Mouse (Mus musculus): ENCODE data around the gene Ccnd3. TPM values are rescaled to one million over a fixed set of nuclear protein-coding genes. Genes with fewer than 3 reads are reported as not detected.

Gene Ccnd3
- polyA plus RNA-seq, 1 experiment from 2014 or later = 294 TPM

- peak overlapping the region; percentile 43; the same call in 1 of the 2 replicates for H3K9ac ChIP-seq
- H3K9me3 ChIP-seq = no peaks in the 10 kb centered on the region
- H3K4me3 ChIP-seq = peak overlapping the region; percentile 41
- WGBS = 56% methylated on average over 2 of the region's 2 CpGs
- H3K27ac ChIP-seq = peak overlapping the region; percentile 76
- peaks cover under 1% of the 10 kb centered on the region; the same call in 1 of the 2 replicates for H3K36me3 ChIP-seq
- peaks cover 45% of the 10 kb centered on the region for H3K4me1 ChIP-seq
- no peaks in the 10 kb centered on the region for H3K27me3 ChIP-seq
- peak overlapping the region; percentile 75 for H3K4me2 ChIP-seq
- no peak for ATAC-seq (ENCODE audit: borderline replicate concordance, extremely low read depth, low FRiP score, low TSS enrichment)
Observed at GRCm38 (mm10) chr17:47505566-47505965, 715 bp downstream of the Ccnd3 start.

GRCm38 (mm10) chr17:47506042-47506441, 1.2 kb downstream of the Ccnd3 start:
- Histone ChIP-seq H3K9ac (no peak overlapping the region), H3K4me3 (no peak overlapping the region), H3K4me2 (peak overlapping the region; percentile 75), H3K27me3 (no peaks in the 10 kb centered on the region), H3K36me3 (no peaks in the 10 kb centered on the region), H3K4me1 (peaks cover 43% of the 10 kb centered on the region), H3K9me3 (no peaks in the 10 kb centered on the region), H3K27ac (no peak overlapping the region)
- no peak for ATAC-seq (ENCODE audit: borderline replicate concordance, extremely low read depth, low FRiP score, low TSS enrichment)
- 81% methylated on average over 1 of the region's 1 CpGs for WGBS

GRCm38 (mm10) chr17:47506697-47507096, 1.8 kb downstream of the Ccnd3 start:
- H3K27ac ChIP-seq = no peak overlapping the region; the same call in 1 of the 2 replicates
- no peak overlapping the region for H3K4me2 ChIP-seq
- no peaks in the 10 kb centered on the region for H3K36me3 ChIP-seq
- no peak overlapping the region for H3K4me3 ChIP-seq
- no peaks in the 10 kb centered on the region for H3K9me3 ChIP-seq
- H3K27me3 ChIP-seq = no peaks in the 10 kb centered on the region
- peaks cover 44% of the 10 kb centered on the region for H3K4me1 ChIP-seq
- 96% methylated on average over 4 of the region's 4 CpGs for WGBS
- no peak overlapping the region for H3K9ac ChIP-seq
- no peak for ATAC-seq (ENCODE audit: borderline replicate concordance, extremely low read depth, low FRiP score, low TSS enrichment)

GRCm38 (mm10) chr17:47507523-47507922, 2.7 kb downstream of the Ccnd3 start:
- H3K27ac ChIP-seq = peak overlapping the region; percentile 94
- no peaks in the 10 kb centered on the region for H3K27me3 ChIP-seq
- H3K9ac ChIP-seq = no peak overlapping the region
- whole genome bisulfite sequencing = 62% methylated on average over 2 of the region's 2 CpGs
- peak overlapping the region; percentile 57 for H3K4me2 ChIP-seq
- ATAC-seq (ENCODE audit: borderline replicate concordance, extremely low read depth, low FRiP score, low TSS enrichment) = no peak
- H3K9me3 ChIP-seq = no peaks in the 10 kb centered on the region
- H3K4me1 ChIP-seq = peaks cover 48% of the 10 kb centered on the region
- H3K36me3 ChIP-seq = no peaks in the 10 kb centered on the region
- no peak overlapping the region for H3K4me3 ChIP-seq

GRCm38 (mm10) chr17:47508012-47508608, 3.3 kb downstream of the Ccnd3 start:
- H3K4me1 ChIP-seq = peaks cover 50% of the 10 kb centered on the region
- H3K9me3 ChIP-seq = no peaks in the 10 kb centered on the region
- H3K36me3 ChIP-seq = no peaks in the 10 kb centered on the region
- peak overlapping the region; percentile 22 for H3K4me3 ChIP-seq
- H3K4me2 ChIP-seq = peak overlapping the region; percentile 57
- H3K27ac ChIP-seq = peak overlapping the region; percentile 94
- peak; percentile 82 for ATAC-seq (ENCODE audit: borderline replicate concordance, extremely low read depth, low FRiP score, low TSS enrichment)
- no peaks in the 10 kb centered on the region for H3K27me3 ChIP-seq
- WGBS = 6% methylated on average over 12 of the region's 12 CpGs
- no peak overlapping the region for H3K9ac ChIP-seq

GRCm38 (mm10) chr17:47509031-47509705, 4.3 kb downstream of the Ccnd3 start:
- Histone ChIP-seq H3K9me3 (no peaks in the 10 kb centered on the region), H3K9ac (no peak overlapping the region), H3K36me3 (no peaks in the 10 kb centered on the region), H3K4me2 (no peak overlapping the region), H3K4me3 (no peak overlapping the region), H3K4me1 (peaks cover 54% of the 10 kb centered on the region), H3K27me3 (no peaks in the 10 kb centered on the region), H3K27ac (peak overlapping the region; percentile 58)
- ATAC-seq (ENCODE audit: borderline replicate concordance, extremely low read depth, low FRiP score, low TSS enrichment) = no peak
- 59% methylated on average over 9 of the region's 9 CpGs for WGBS

- WGBS = 7% methylated on average over 25 of the region's 25 CpGs
- no peaks in the 10 kb centered on the region for H3K36me3 ChIP-seq
- no peaks in the 10 kb centered on the region for H3K27me3 ChIP-seq
- H3K4me3 ChIP-seq = peak overlapping the region; percentile 24
- no peaks in the 10 kb centered on the region for H3K9me3 ChIP-seq
- peak overlapping the region; percentile 18; the same call in 1 of the 2 replicates for H3K9ac ChIP-seq
- peak overlapping the region; percentile 53 for H3K4me2 ChIP-seq
- ATAC-seq (ENCODE audit: borderline replicate concordance, extremely low read depth, low FRiP score, low TSS enrichment) = peak; percentile 91
- H3K4me1 ChIP-seq = peaks cover 40% of the 10 kb centered on the region
- H3K27ac ChIP-seq = peak overlapping the region; percentile 94
Observed at GRCm38 (mm10) chr17:47511111-47512020, 6.5 kb downstream of the Ccnd3 start.

GRCm38 (mm10) chr17:47512956-47513775, 8.3 kb downstream of the Ccnd3 start:
- Histone ChIP-seq H3K9ac (no peak overlapping the region), H3K27ac (peak overlapping the region; percentile 30; the same call in 1 of the 2 replicates), H3K4me2 (no peak overlapping the region), H3K36me3 (no peaks in the 10 kb centered on the region), H3K4me1 (peaks cover 41% of the 10 kb centered on the region), H3K27me3 (no peaks in the 10 kb centered on the region), H3K9me3 (no peaks in the 10 kb centered on the region), H3K4me3 (no peak overlapping the region)
- ATAC-seq (ENCODE audit: borderline replicate concordance, extremely low read depth, low FRiP score, low TSS enrichment) = no peak
- 53% methylated on average over 10 of the region's 10 CpGs for WGBS

GRCm38 (mm10) chr17:47515180-47515844, 10.5 kb downstream of the Ccnd3 start:
- H3K27ac ChIP-seq = no peak overlapping the region
- 78% methylated on average over 7 of the region's 7 CpGs for WGBS
- no peak overlapping the region for H3K9ac ChIP-seq
- no peak overlapping the region for H3K4me2 ChIP-seq
- H3K27me3 ChIP-seq = no peaks in the 10 kb centered on the region
- no peaks in the 10 kb centered on the region for H3K36me3 ChIP-seq
- H3K4me3 ChIP-seq = no peak overlapping the region
- H3K9me3 ChIP-seq = no peaks in the 10 kb centered on the region
- peaks cover 39% of the 10 kb centered on the region for H3K4me1 ChIP-seq
- ATAC-seq (ENCODE audit: borderline replicate concordance, extremely low read depth, low FRiP score, low TSS enrichment) = no peak

GRCm38 (mm10) chr17:47516232-47516631, 11.4 kb downstream of the Ccnd3 start:
- no peaks in the 10 kb centered on the region for H3K27me3 ChIP-seq
- H3K27ac ChIP-seq = no peak overlapping the region
- WGBS = over 99% methylated on average over 3 of the region's 3 CpGs
- H3K9ac ChIP-seq = no peak overlapping the region
- no peak for ATAC-seq (ENCODE audit: borderline replicate concordance, extremely low read depth, low FRiP score, low TSS enrichment)
- H3K9me3 ChIP-seq = no peaks in the 10 kb centered on the region
- peaks cover 39% of the 10 kb centered on the region for H3K4me1 ChIP-seq
- no peak overlapping the region for H3K4me2 ChIP-seq
- H3K4me3 ChIP-seq = no peak overlapping the region
- H3K36me3 ChIP-seq = no peaks in the 10 kb centered on the region

GRCm38 (mm10) chr17:47518205-47518604, 13.4 kb downstream of the Ccnd3 start:
- Histone ChIP-seq H3K4me2 (no peak overlapping the region), H3K36me3 (no peaks in the 10 kb centered on the region), H3K9ac (no peak overlapping the region), H3K27ac (peak overlapping the region; percentile 94), H3K4me1 (peaks cover 45% of the 10 kb centered on the region), H3K27me3 (no peaks in the 10 kb centered on the region), H3K9me3 (no peaks in the 10 kb centered on the region), H3K4me3 (no peak overlapping the region)
- ATAC-seq (ENCODE audit: borderline replicate concordance, extremely low read depth, low FRiP score, low TSS enrichment) = peak; percentile 58; the same call in 1 of the 2 replicates
- 15% methylated on average over 8 of the region's 8 CpGs for WGBS

Measured in lung, embryonic 15.5 days (tissue).